14 mouse cellular contexts compared by ENCODE assay signal in the genomic region with DNA sequence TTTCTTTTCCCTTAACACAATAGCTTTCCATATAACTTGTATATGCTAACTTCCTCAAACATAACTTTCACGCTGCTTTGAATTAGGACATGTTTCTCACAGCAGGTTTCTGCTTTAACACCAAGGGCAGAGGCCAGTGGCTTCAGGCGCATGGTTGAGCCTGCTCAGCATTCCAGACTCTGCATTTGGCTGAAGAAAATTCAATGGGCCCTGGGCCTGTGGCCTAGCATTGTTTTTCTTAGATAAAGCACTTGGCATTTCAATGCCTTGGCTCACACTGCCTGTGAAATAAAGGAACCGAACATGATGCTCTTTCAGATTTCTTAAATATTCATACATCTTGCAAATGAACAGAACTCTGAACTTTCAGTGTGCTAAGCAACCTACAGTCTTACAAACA. TPM values are rescaled to one million over a fixed set of nuclear protein-coding genes. Genes with fewer than 3 reads are reported as not detected.
DNase-seq lines count a peak whose midpoint lies in the region; ATAC-seq and TF ChIP-seq lines count a peak whose summit lies in the region.
"Had no signal": no experiment of that assay in that cellular context is flagged by ENCODE, and none has a peak within 500 bp of the region (broad histone marks: within the 10 kb centered on the region; RNA-seq: fewer than 3 reads in every experiment).

No protein-coding gene starts in this region.

- H3K27me3 ChIP-seq in heart, adult 2 months (ENCODE audit: control insufficient read depth, insufficient read depth, low read length): no peaks in the 10 kb centered on the region
- no peaks in the 10 kb centered on the region for H3K27me3 ChIP-seq in heart, embryonic 11.5 days (ENCODE audit: control insufficient read depth, insufficient read depth, low read length)
- no peaks in the 10 kb centered on the region for H3K27me3 ChIP-seq in midbrain, embryonic 11.5 days (ENCODE audit: control insufficient read depth, insufficient read depth, low read length)
- no peaks in the 10 kb centered on the region for H3K27me3 ChIP-seq in midbrain, embryonic 16.5 days (ENCODE audit: control insufficient read depth, insufficient read depth, low read depth, low read length)

- H3K4me3 ChIP-seq in heart, adult 2 months: no peak overlapping the region
- no peak overlapping the region for H3K4me3 ChIP-seq in heart, embryonic 11.5 days (ENCODE audit: low read depth, low read length)
- H3K4me3 ChIP-seq in midbrain, embryonic 11.5 days (ENCODE audit: low read depth, low read length): no peak overlapping the region
- H3K4me3 ChIP-seq in midbrain, embryonic 16.5 days (ENCODE audit: low read depth, low read length): no peak overlapping the region
- H3K4me3 ChIP-seq: myocyte had no signal

- intact Hi-C loops in heart, adult 2 months (cut with DNase I): loop anchor here (5.0 kb wide), 1 partner anchor 283 kb away; no protein-coding TSS in a partner anchor
- intact Hi-C loops in left cerebral cortex, postnatal 10 days (cut with DNase I): no loop called here

- H3K4me1 ChIP-seq in heart, adult 2 months (ENCODE audit: control insufficient read depth, insufficient read depth, low read length): peaks cover 12% of the 10 kb centered on the region
- peaks cover 4% of the 10 kb centered on the region; the same call in 1 of the 2 replicates for H3K4me1 ChIP-seq in heart, embryonic 11.5 days (ENCODE audit: control insufficient read depth, insufficient read depth, low read length)
- H3K4me1 ChIP-seq in midbrain, embryonic 11.5 days (ENCODE audit: control insufficient read depth, insufficient read depth, low read length): peaks cover 14% of the 10 kb centered on the region
- peaks cover 4% of the 10 kb centered on the region; the same call in 1 of the 2 replicates for H3K4me1 ChIP-seq in midbrain, embryonic 16.5 days (ENCODE audit: control insufficient read depth, insufficient read depth, low read length)

- no peak for ATAC-seq in heart, embryonic 11.5 days (replicated peaks; ENCODE audit: insufficient number of reproducible peaks, low FRiP score, low TSS enrichment)
- peak; percentile 73 for ATAC-seq in midbrain, embryonic 11.5 days (ENCODE audit: low FRiP score)
- no peak for ATAC-seq in midbrain, embryonic 16.5 days
- ATAC-seq: inflammation-experienced regulatory T-cells, adult 6 months had no signal

- H3K36me3 ChIP-seq in heart, adult 2 months (ENCODE audit: control insufficient read depth, insufficient read depth, low read length): peaks cover 15% of the 10 kb centered on the region
- no peaks in the 10 kb centered on the region; the same call in 1 of the 2 replicates for H3K36me3 ChIP-seq in heart, embryonic 11.5 days (ENCODE audit: control insufficient read depth, insufficient read depth, low read length)
- H3K36me3 ChIP-seq in midbrain, embryonic 11.5 days (ENCODE audit: control insufficient read depth, insufficient read depth, low read length): no peaks in the 10 kb centered on the region
- peaks cover 3% of the 10 kb centered on the region; the same call in 1 of the 2 replicates for H3K36me3 ChIP-seq in midbrain, embryonic 16.5 days (ENCODE audit: control insufficient read depth, insufficient read depth, low read length)

- no peaks in the 10 kb centered on the region for H3K9me3 ChIP-seq in heart, embryonic 11.5 days (replicated peaks; ENCODE audit: control insufficient read depth, low read length)
- no peaks in the 10 kb centered on the region for H3K9me3 ChIP-seq in midbrain, embryonic 11.5 days (ENCODE audit: control insufficient read depth, low read length)
- H3K9me3 ChIP-seq in midbrain, embryonic 16.5 days (replicated peaks; ENCODE audit: control insufficient read depth, low read length, poor library complexity, severe bottlenecking): no peaks in the 10 kb centered on the region

- H3K9ac ChIP-seq in heart, adult 2 months (ENCODE audit: low read depth, low read length): no peak overlapping the region
- H3K9ac ChIP-seq in heart, embryonic 11.5 days (ENCODE audit: low read depth, low read length): no peak overlapping the region
- H3K9ac ChIP-seq in midbrain, embryonic 11.5 days (ENCODE audit: low read length): no peak overlapping the region
- no peak overlapping the region for H3K9ac ChIP-seq in midbrain, embryonic 16.5 days (ENCODE audit: low read depth, low read length)

- no peak for TF ChIP-seq EP300 in heart, adult 2 months (IDR thresholded peaks at IDR 0.05; ENCODE audit: insufficient read depth, low read depth, low read length)

- 9% methylated on average over 3 of the region's 3 CpGs for WGBS in heart, adult 2 months
- 23% methylated on average over 3 of the region's 3 CpGs for WGBS in heart, embryonic 11.5 days (ENCODE audit: insufficient replicate concordance)
- WGBS in midbrain, embryonic 11.5 days: 9% methylated on average over 3 of the region's 3 CpGs
- WGBS in midbrain, embryonic 16.5 days: 7% methylated on average over 3 of the region's 3 CpGs

- H3K4me2 ChIP-seq in heart, embryonic 11.5 days: no peak overlapping the region
- no peak overlapping the region for H3K4me2 ChIP-seq in midbrain, embryonic 11.5 days
- H3K4me2 ChIP-seq in midbrain, embryonic 16.5 days (ENCODE audit: low read length): no peak overlapping the region
- H3K4me2 ChIP-seq: liver, embryonic 11.5 days had no signal

- peak overlapping the region; percentile 21; the same call in 1 of the 2 replicates for H3K27ac ChIP-seq in heart, adult 2 months
- H3K27ac ChIP-seq in heart, embryonic 11.5 days (ENCODE audit: low read depth, low read length): no peak overlapping the region
- peak overlapping the region; percentile 27; the same call in 1 of the 2 replicates for H3K27ac ChIP-seq in midbrain, embryonic 11.5 days (ENCODE audit: low read depth, low read length)
- H3K27ac ChIP-seq in midbrain, embryonic 16.5 days (ENCODE audit: low read length): no peak overlapping the region

- peaks cover 2% of the 10 kb centered on the region; the same call in 1 of the 2 replicates for H3K79me2 ChIP-seq in heart, adult 2 months (replicated peaks; ENCODE audit: control insufficient read depth, insufficient read depth, low read length)

- peak; percentile 63 for DNase-seq in adrenal gland, adult 2 months
- no peak for DNase-seq in adrenal gland, postnatal 4 days (ENCODE audit: low spot score in 2 of 2)
- peak; percentile 25 to 28 for DNase-seq in heart, adult 2 months
- no peak for DNase-seq in midbrain, embryonic 11.5 days (ENCODE audit: low spot score, missing footprints)
- DNase-seq in heart, postnatal 4 days: peak; percentile 34
- DNase-seq in left cerebral cortex, postnatal 10 days (ENCODE audit: extremely low spot score in 1 of 2, low spot score in 2 of 2): no peak
- DNase-seq: gastrocnemius, postnatal 14 days; kidney, postnatal 4 days; spleen, adult 18-20 months had no signal

- no peak for TF ChIP-seq POLR2A in heart, adult 2 months (IDR thresholded peaks at IDR 0.05; ENCODE audit: insufficient read depth, low read depth, low read length)

- no peak for TF ChIP-seq CTCF in heart, adult 2 months (IDR thresholded peaks at IDR 0.05)

RNA-seq across cellular contexts. Expression of a gene that starts 52.8 kb away (rescaled TPM):
- 10 to 100 TPM; 12.1 to 16.8 TPM for total RNA-seq in adrenal gland, adult 2 months (2021)
- polyA plus RNA-seq in adrenal gland, adult 2 months (2012; rRNA removed): 2.6 and 4.5 TPM in 2 replicates
- total RNA-seq in adrenal gland, postnatal 4 days (2021): 10 to 100 TPM; 36.1 to 39.3 TPM
- 1 to 10 TPM; 5.1 TPM for total RNA-seq in heart, adult 2 months (2021)
- 1.9 and 3.5 TPM in 2 replicates for polyA plus RNA-seq in heart, adult 2 months (2012; rRNA removed)
- polyA plus RNA-seq in heart, embryonic 11.5 days (2014; fragmentation: Nextera tagmentation; extraction: Ambion mirVana): 4.7 and 5.3 TPM in 2 replicates
- polyA plus RNA-seq in midbrain, embryonic 11.5 days (2014; fragmentation: Nextera tagmentation; extraction: Ambion mirVana): 9.3 and 10.3 TPM in 2 replicates
- polyA plus RNA-seq in midbrain, embryonic 16.5 days (2015; fragmentation: Nextera tagmentation; extraction: Ambion mirVana): 5.9 and 6.8 TPM in 2 replicates
- 10 to 100 TPM; 19.5 to 20.4 TPM for total RNA-seq in heart, postnatal 4 days (2021)
- total RNA-seq in left cerebral cortex, postnatal 10 days (2021): 10 to 100 TPM; 32.1 to 40.8 TPM

Comparison
In these comparisons a context has a peak if more than half of its experiments do, and no peak if none do; other contexts are left out.
1. DNase-seq: peak in adrenal gland, adult 2 months (single experiment), heart, adult 2 months (2 of 2) and heart, postnatal 4 days (single experiment); none in adrenal gland, postnatal 4 days (0 of 2), midbrain, embryonic 11.5 days (single experiment) and left cerebral cortex, postnatal 10 days (0 of 2).
2. H3K27ac ChIP-seq: peak in heart, adult 2 months (single experiment) and midbrain, embryonic 11.5 days (single experiment); none in heart, embryonic 11.5 days (single experiment) and midbrain, embryonic 16.5 days (single experiment).